8 mouse cellular contexts compared by ENCODE assay signal in the genomic region with DNA sequence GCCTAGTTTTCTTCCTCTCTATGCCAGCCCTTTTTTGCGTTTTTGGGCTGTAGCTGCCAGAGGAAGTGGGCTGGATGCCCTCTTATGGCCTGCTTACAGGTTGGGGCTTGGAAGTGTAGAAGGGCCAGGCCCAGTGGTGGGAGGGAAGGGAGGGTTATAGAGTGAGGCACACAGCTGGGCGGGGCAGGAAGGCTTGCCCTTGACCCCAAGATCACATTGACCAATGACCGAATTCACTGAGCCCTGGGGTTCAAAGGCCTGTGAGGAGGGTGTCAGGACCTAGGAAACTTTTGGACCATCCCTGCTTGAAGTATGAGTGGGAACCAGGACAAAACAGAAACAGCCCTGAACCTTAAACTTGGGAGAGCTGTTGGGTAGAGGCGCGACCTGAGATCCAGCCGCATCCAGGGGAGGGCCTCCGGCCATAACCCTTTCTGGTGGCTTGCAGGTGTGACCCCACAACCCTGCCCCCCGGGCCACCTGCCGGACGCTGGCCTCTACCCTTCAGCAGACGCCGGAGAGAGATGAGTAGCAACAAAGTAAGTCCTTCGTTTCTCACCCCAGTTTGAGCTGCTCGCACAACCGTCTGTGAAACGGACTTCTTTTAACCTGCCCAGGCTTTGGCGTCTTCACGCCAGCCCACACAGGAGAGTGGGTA. TPM values are rescaled to one million over a fixed set of nuclear protein-coding genes. Genes with fewer than 3 reads are reported as not detected.
A peak's percentile ranks its signal among the peaks of the same experiment; 100 is the strongest.
DNase-seq lines count a peak whose midpoint lies in the region; ATAC-seq and TF ChIP-seq lines count a peak whose summit lies in the region.

No protein-coding gene starts in this region.

- no peaks in the 10 kb centered on the region; the same call in 1 of the 2 replicates for H3K27me3 ChIP-seq in spleen, adult 2 months (ENCODE audit: control insufficient read depth, insufficient read depth, low read length)
- no peaks in the 10 kb centered on the region for H3K27me3 ChIP-seq in liver, embryonic 13.5 days

- no peak for TF ChIP-seq CTCF in spleen, adult 2 months (IDR thresholded peaks at IDR 0.05; ENCODE audit: extremely low read depth, insufficient read depth, insufficient read length, insufficient replicate concordance)

- H3K9ac ChIP-seq in liver, embryonic 13.5 days: peak overlapping the region; percentile 83

- H3K9me3 ChIP-seq in liver, embryonic 13.5 days (replicated peaks): no peaks in the 10 kb centered on the region

- H3K4me2 ChIP-seq in liver, embryonic 13.5 days: peak overlapping the region; percentile 97

- ATAC-seq in liver, embryonic 13.5 days (ENCODE audit: low read depth): peak; percentile 46
- no peak for ATAC-seq in megakaryocyte progenitor cell, adult 5-6 weeks (replicated peaks; ENCODE audit: poor library complexity)

- H3K4me1 ChIP-seq in spleen, adult 2 months (ENCODE audit: control insufficient read depth, insufficient read depth, insufficient read length): peaks cover 11% of the 10 kb centered on the region
- H3K4me1 ChIP-seq in liver, embryonic 13.5 days (replicated peaks): peaks cover 76% of the 10 kb centered on the region

- 56% methylated on average over 18 of the region's 18 CpGs for WGBS in spleen, adult 2 months
- WGBS in liver, embryonic 13.5 days (ENCODE audit: insufficient replicate concordance): 41% methylated on average over 18 of the region's 18 CpGs

- H3K36me3 ChIP-seq in spleen, adult 2 months (ENCODE audit: control insufficient read depth, insufficient read depth, low read length): no peaks in the 10 kb centered on the region
- peaks cover 18% of the 10 kb centered on the region for H3K36me3 ChIP-seq in liver, embryonic 13.5 days

- peak; percentile 63 for DNase-seq in adrenal gland, adult 8-10 months
- DNase-seq in adrenal gland, postnatal 25 days: no peak
- DNase-seq in spleen, adult 2 months (ENCODE audit: low read depth in 1 of 2, low spot score in 2 of 2): no peak
- no peak for DNase-seq in spleen, adult 12 weeks (ENCODE audit: low spot score)
- DNase-seq in liver, embryonic 13.5 days: peak; percentile 11
- peak; percentile 71 for DNase-seq in testis, postnatal 10 days (ENCODE audit: low spot score)
- DNase-seq in kidney, adult 18-20 months: no peak

- H3K4me3 ChIP-seq in spleen, adult 2 months (ENCODE audit: extremely low read depth, insufficient read depth, insufficient read length): peak overlapping the region; percentile 31; the same call in 1 of the 2 replicates
- H3K4me3 ChIP-seq in liver, embryonic 13.5 days (replicated peaks): peak overlapping the region; percentile 76

- H3K27ac ChIP-seq in spleen, adult 2 months (ENCODE audit: insufficient read depth, low read length): peak overlapping the region; percentile 54
- H3K27ac ChIP-seq in liver, embryonic 13.5 days: peak overlapping the region; percentile 83

- TF ChIP-seq POLR2A in spleen, adult 2 months (IDR thresholded peaks at IDR 0.05; ENCODE audit: low read depth, low read length): no peak

RNA-seq across cellular contexts. Expression of a gene that starts 9.4 kb away (rescaled TPM):
- 10 to 100 TPM; 42.7 to 61.4 (median 51.8) TPM for total RNA-seq in adrenal gland, adult 8-10 months (2022)
- 48.4 and 56.0 TPM in 2 replicates for total RNA-seq in adrenal gland, postnatal 25 days (2021)
- polyA plus RNA-seq in spleen, adult 2 months (2012; rRNA removed): 22.3 and 32.4 TPM in 2 replicates
- 10.0 and 12.8 TPM in 2 replicates for polyA plus RNA-seq in liver, embryonic 13.5 days (2015; fragmentation: Nextera tagmentation; extraction: Ambion mirVana)
- total RNA-seq in megakaryocyte progenitor cell, adult 5-6 weeks (2015): 7.9 and 9.4 TPM in 2 replicates
- total RNA-seq in megakaryocyte progenitor cell, adult 5-6 weeks (2017): 19.0 and 24.4 TPM in 2 replicates

RNA-seq across cellular contexts. Expression of a gene that starts 12.7 kb away (rescaled TPM):
- total RNA-seq in adrenal gland, adult 8-10 months (2022): 10 to 100 TPM; 24.1 to 57.3 (median 40.1) TPM
- total RNA-seq in adrenal gland, postnatal 25 days (2021): 43.4 and 61.9 TPM in 2 replicates
- polyA plus RNA-seq in spleen, adult 2 months (2012; rRNA removed): 6.3 and 7.4 TPM in 2 replicates
- 2.2 and 2.3 TPM in 2 replicates for polyA plus RNA-seq in liver, embryonic 13.5 days (2015; fragmentation: Nextera tagmentation; extraction: Ambion mirVana)
- 0.12 and 1.8 TPM in 2 replicates for total RNA-seq in megakaryocyte progenitor cell, adult 5-6 weeks (2015)
- total RNA-seq in megakaryocyte progenitor cell, adult 5-6 weeks (2017): 0.12 and 0.14 TPM in 2 replicates

RNA-seq across cellular contexts. Expression of a gene that starts 22.0 kb away (rescaled TPM):
- 10 to 100 TPM in 3 of 4 experiments, 1 to 10 TPM in 1; 8.5 to 18.9 (median 13.8) TPM for total RNA-seq in adrenal gland, adult 8-10 months (2022)
- total RNA-seq in adrenal gland, postnatal 25 days (2021): 8.8 and 9.4 TPM in 2 replicates
- 34.2 and 40.4 TPM in 2 replicates for polyA plus RNA-seq in spleen, adult 2 months (2012; rRNA removed)
- 13.5 and 14.1 TPM in 2 replicates for polyA plus RNA-seq in liver, embryonic 13.5 days (2015; fragmentation: Nextera tagmentation; extraction: Ambion mirVana)
- 26.2 and 33.1 TPM in 2 replicates for total RNA-seq in megakaryocyte progenitor cell, adult 5-6 weeks (2015)
- 38.7 and 40.4 TPM in 2 replicates for total RNA-seq in megakaryocyte progenitor cell, adult 5-6 weeks (2017)

RNA-seq across cellular contexts. Expression of a gene that starts 33.4 kb away (rescaled TPM):
- total RNA-seq in adrenal gland, adult 8-10 months (2022): not detected
- total RNA-seq in adrenal gland, postnatal 25 days (2021): not detected in 2 replicates
- not detected in 2 replicates for polyA plus RNA-seq in spleen, adult 2 months (2012; rRNA removed)
- not detected in 2 replicates for polyA plus RNA-seq in liver, embryonic 13.5 days (2015; fragmentation: Nextera tagmentation; extraction: Ambion mirVana)
- not detected in 2 replicates for total RNA-seq in megakaryocyte progenitor cell, adult 5-6 weeks (2015)
- total RNA-seq in megakaryocyte progenitor cell, adult 5-6 weeks (2017): not detected in 2 replicates

RNA-seq across cellular contexts. Expression of a gene that starts 34.3 kb away (rescaled TPM):
- total RNA-seq in adrenal gland, adult 8-10 months (2022): under 1 TPM in 1 of 4 experiments, not detected in 3; 0.46 TPM
- not detected in 2 replicates for total RNA-seq in adrenal gland, postnatal 25 days (2021)
- 0.06 and 0.40 TPM in 2 replicates for polyA plus RNA-seq in spleen, adult 2 months (2012; rRNA removed)
- polyA plus RNA-seq in liver, embryonic 13.5 days (2015; fragmentation: Nextera tagmentation; extraction: Ambion mirVana): 0.10 TPM in 1 of 2 replicates, not detected in the other
- not detected in 2 replicates for total RNA-seq in megakaryocyte progenitor cell, adult 5-6 weeks (2015)
- not detected in 2 replicates for total RNA-seq in megakaryocyte progenitor cell, adult 5-6 weeks (2017)

Comparison
In these comparisons a context has a peak if more than half of its experiments do, and no peak if none do; other contexts are left out.
1. DNase-seq: peak in adrenal gland, adult 8-10 months (single experiment), liver, embryonic 13.5 days (single experiment) and testis, postnatal 10 days (single experiment); none in adrenal gland, postnatal 25 days (single experiment), spleen, adult 2 months (0 of 2), spleen, adult 12 weeks (single experiment) and kidney, adult 18-20 months (single experiment).
2. RNA of a gene that starts 12.7 kb away (total RNA-seq): 43.4 to 61.9 TPM in adrenal gland, postnatal 25 days and 24.1 to 57.3 TPM in adrenal gland, adult 8-10 months; 0.12 to 1.8 TPM in megakaryocyte progenitor cell, adult 5-6 weeks; every median in the first group is over 4 times any median in the second.